Mouse (Mus musculus) liver, adult 2 months (tissue): Measurements from ENCODE around the gene Slc22a23.

Experiments
- CTCF ChIP-seq: fragments of 200-500 bp; IDR thresholded peaks from 2 replicates; pipeline ENCODE4 v1.5.1; 2011; ENCODE audit warnings: low read depth, low read length, control low read depth
- POLR2A ChIP-seq: fragments of 200-500 bp; IDR thresholded peaks from 2 replicates; pipeline ENCODE4 v1.6.1; 2011; ENCODE audit warnings: low read length, control low read depth; ENCODE audit not compliant: insufficient read depth; ENCODE audit errors: extremely low read depth

DNA sequence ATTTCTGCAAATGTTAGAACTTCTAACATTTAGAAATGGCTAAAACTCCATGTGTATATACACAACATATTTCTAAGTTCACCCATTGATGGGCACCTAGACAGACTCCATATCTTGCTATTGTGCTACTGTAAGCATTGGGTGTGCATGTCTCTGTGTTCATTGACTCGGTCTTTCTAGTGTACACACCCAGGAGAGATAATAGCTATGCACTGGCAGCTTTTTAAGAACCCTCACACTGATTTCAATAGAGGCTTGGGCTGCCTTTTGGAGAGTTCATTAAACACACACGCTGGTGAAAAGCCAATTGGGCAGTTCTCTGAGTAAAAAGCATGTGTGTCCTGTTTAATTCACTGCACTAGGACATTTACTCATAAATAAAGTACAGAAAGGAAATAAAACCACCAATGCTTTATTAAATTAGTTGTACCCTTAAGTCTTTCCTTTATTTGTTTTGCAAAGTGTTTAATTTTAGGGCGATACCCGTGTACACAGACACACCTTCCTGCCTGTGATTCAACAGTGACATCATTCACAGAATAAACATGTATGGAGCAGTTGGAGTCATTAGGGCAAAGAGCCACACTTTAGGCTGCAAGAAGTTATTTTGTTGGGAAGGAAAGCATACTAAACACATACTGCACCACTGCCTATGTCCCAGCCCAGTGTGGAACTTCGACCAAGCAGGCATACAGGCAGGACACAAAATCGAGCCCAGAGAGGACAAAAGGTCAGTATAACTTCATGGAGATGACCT, 137.1 kb downstream of the Slc22a23 start:
- TF ChIP-seq POLR2A, result no peak
- TF ChIP-seq CTCF, result no peak
